Mouse (Mus musculus) stomach, postnatal 0 days (tissue): ENCODE measurements around the gene Tmem63a.

Experiments used
- CTCF ChIP-seq: IDR thresholded peaks from 2 replicates; pipeline ENCODE4 v1.5.1; 2016; ENCODE audit warnings: antibody characterized with exemption, low read depth, mild to moderate bottlenecking, moderate library complexity
- EP300 ChIP-seq: optimal IDR thresholded peaks from 2 replicates; pipeline ENCODE3; 2016; ENCODE audit warnings: antibody characterized with exemption

- TF ChIP-seq CTCF: peak; percentile 91
- TF ChIP-seq EP300: no peak
These were observed 32.1 kb downstream of the Tmem63a start for GRCm38 (mm10) chr1:180974126-180974746.
